8 mouse cellular contexts compared by ENCODE assay signal in the genomic region with DNA sequence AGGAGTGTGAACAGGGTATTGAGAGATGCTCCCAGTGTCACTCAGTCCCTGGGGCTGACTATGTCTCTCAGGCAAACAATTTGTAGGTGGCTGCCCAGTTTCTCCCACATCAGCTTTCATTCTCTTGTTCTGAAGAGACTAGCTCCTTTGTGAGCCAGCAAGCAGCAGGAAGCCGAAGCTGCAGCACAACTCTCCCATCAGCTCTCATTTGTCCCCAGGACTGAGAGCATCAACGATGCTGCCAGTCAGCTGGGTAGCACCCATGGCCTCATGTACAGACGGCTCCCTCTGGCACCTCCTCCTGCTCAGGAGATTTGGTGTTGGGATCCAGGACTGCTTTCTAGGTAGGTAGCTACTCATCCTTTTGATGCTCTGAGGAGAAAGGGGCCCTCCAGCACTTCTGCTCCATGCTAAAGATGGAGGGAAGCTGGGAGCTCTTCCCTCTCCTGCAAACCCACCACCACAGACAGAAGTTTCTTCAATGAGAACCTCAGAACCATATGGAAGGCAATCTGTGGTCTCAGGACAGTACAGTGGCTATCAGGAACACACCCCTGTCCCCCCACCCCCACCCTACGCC. TPM values are rescaled to one million over a fixed set of nuclear protein-coding genes. Genes with fewer than 3 reads are reported as not detected.
DNase-seq lines count a peak whose midpoint lies in the region; ATAC-seq and TF ChIP-seq lines count a peak whose summit lies in the region.

No protein-coding gene starts in this region.

- intact Hi-C loops in heart, postnatal 14 days (cut with DNase I), result no loop called here

- peak overlapping the region; percentile 84 for H3K4me3 ChIP-seq in heart, postnatal 0 days (ENCODE audit: low read depth, low read length)
- H3K4me3 ChIP-seq in intestine, embryonic 15.5 days (replicated peaks), result peak overlapping the region; percentile 63
- H3K4me3 ChIP-seq in neural tube, embryonic 15.5 days (replicated peaks), result peak overlapping the region; percentile 46

- H3K4me2 ChIP-seq in heart, postnatal 0 days (ENCODE audit: low read depth, low read length), result peak overlapping the region; percentile 87
- H3K4me2 ChIP-seq in intestine, embryonic 15.5 days (replicated peaks), result peak overlapping the region; percentile 92
- peak overlapping the region; percentile 81 for H3K4me2 ChIP-seq in neural tube, embryonic 15.5 days

- WGBS in heart, postnatal 0 days, result 24% methylated on average over 4 of the region's 4 CpGs
- 50% methylated on average over 4 of the region's 4 CpGs for WGBS in intestine, embryonic 15.5 days
- WGBS in neural tube, embryonic 15.5 days, result 32% methylated on average over 4 of the region's 4 CpGs

- H3K4me1 ChIP-seq in heart, postnatal 0 days (ENCODE audit: control insufficient read depth, insufficient read depth), result peaks cover 11% of the 10 kb centered on the region
- peaks cover 14% of the 10 kb centered on the region for H3K4me1 ChIP-seq in intestine, embryonic 15.5 days (replicated peaks)
- peaks cover 50% of the 10 kb centered on the region for H3K4me1 ChIP-seq in neural tube, embryonic 15.5 days

- 0 out of 2 replicates have a peak overlapping the region, but pooled peaks have one; percentile 73 for H3K27ac ChIP-seq in heart, postnatal 0 days (ENCODE audit: low read depth)
- H3K27ac ChIP-seq in intestine, embryonic 15.5 days, result peak overlapping the region; percentile 82
- peak overlapping the region; percentile 74 for H3K27ac ChIP-seq in neural tube, embryonic 15.5 days (replicated peaks)

- TF ChIP-seq CTCF in heart, postnatal 0 days (IDR thresholded peaks at IDR 0.05; ENCODE audit: low read depth), result no peak

- H3K9ac ChIP-seq in heart, postnatal 0 days (replicated peaks; ENCODE audit: low read depth, low read length), result peak overlapping the region; percentile 76; the same call in 1 of the 2 replicates
- H3K9ac ChIP-seq in intestine, embryonic 15.5 days, result peak overlapping the region; percentile 76
- H3K9ac ChIP-seq in neural tube, embryonic 15.5 days (replicated peaks), result peak overlapping the region; percentile 49

- no peaks in the 10 kb centered on the region for H3K9me3 ChIP-seq in heart, postnatal 0 days (replicated peaks; ENCODE audit: control insufficient read depth, low read length)
- no peaks in the 10 kb centered on the region for H3K9me3 ChIP-seq in intestine, embryonic 15.5 days
- H3K9me3 ChIP-seq in neural tube, embryonic 15.5 days (replicated peaks), result no peaks in the 10 kb centered on the region

- peaks cover 26% of the 10 kb centered on the region for H3K36me3 ChIP-seq in heart, postnatal 0 days (replicated peaks; ENCODE audit: control insufficient read depth, insufficient read depth, low read length)
- peaks cover 21% of the 10 kb centered on the region for H3K36me3 ChIP-seq in intestine, embryonic 15.5 days
- peaks cover 29% of the 10 kb centered on the region for H3K36me3 ChIP-seq in neural tube, embryonic 15.5 days

- ATAC-seq in heart, postnatal 0 days (ENCODE audit: insufficient read depth, low read depth), result no peak
- no peak for ATAC-seq in intestine, embryonic 15.5 days
- ATAC-seq in neural tube, embryonic 15.5 days (ENCODE audit: low FRiP score), result no peak

- DNase-seq in heart, postnatal 0 days (ENCODE audit: low spot score), result no peak
- no peak for DNase-seq in heart, postnatal 14 days
- peak; percentile 42 for DNase-seq in CD4-positive, CD25-positive, alpha-beta regulatory T cell, adult 2 months (ENCODE audit: low read depth, low spot score)
- DNase-seq in cerebellum, postnatal 10 days, result peak; percentile 52 to 57
- DNase-seq in embryo, embryonic 10 days (ENCODE audit: low spot score), result no peak
- DNase-seq in gastrocnemius, postnatal 10 days, result no peak

- no peaks in the 10 kb centered on the region for H3K27me3 ChIP-seq in heart, postnatal 0 days (ENCODE audit: control insufficient read depth, insufficient read depth, low read length)
- H3K27me3 ChIP-seq in intestine, embryonic 15.5 days (replicated peaks), result no peaks in the 10 kb centered on the region
- H3K27me3 ChIP-seq in neural tube, embryonic 15.5 days (replicated peaks), result peaks cover 21% of the 10 kb centered on the region; the same call in 1 of the 2 replicates

- TF ChIP-seq EP300 in heart, postnatal 0 days (IDR thresholded peaks at IDR 0.05; ENCODE audit: low read depth), result no peak

RNA-seq across cellular contexts. Expression of a gene that starts 22.7 kb away (rescaled TPM):
- total RNA-seq in heart, postnatal 0 days (2014; rRNA removed; ENCODE audit: low replicate concordance), result 6.1 and 7.9 TPM in 2 replicates
- 3.6 and 4.1 TPM in 2 replicates for polyA plus RNA-seq in heart, postnatal 0 days (2015; fragmentation: Nextera tagmentation; extraction: Ambion mirVana)
- 1 to 10 TPM; 2.4 to 2.5 TPM for total RNA-seq in heart, postnatal 14 days (2021)
- 13.4 and 13.9 TPM in 2 replicates for polyA plus RNA-seq in intestine, embryonic 15.5 days (2015; fragmentation: Nextera tagmentation; extraction: Ambion mirVana)
- polyA plus RNA-seq in neural tube, embryonic 15.5 days (2015; fragmentation: Nextera tagmentation; extraction: Ambion mirVana), result 16.0 and 16.9 TPM in 2 replicates
- 1 to 10 TPM; 2.6 to 3.3 TPM for total RNA-seq in gastrocnemius, postnatal 10 days (2021)

Comparison
In these comparisons a context has a peak if more than half of its experiments do, and no peak if none do; other contexts are left out.
1. DNase-seq: peak in CD4-positive, CD25-positive, alpha-beta regulatory T cell, adult 2 months (single experiment) and cerebellum, postnatal 10 days (2 of 2); none in heart, postnatal 0 days (single experiment), heart, postnatal 14 days (0 of 2), embryo, embryonic 10 days (single experiment) and gastrocnemius, postnatal 10 days (single experiment).
2. Peak in every context shown above with its lines, with median percentiles within 50 percentile points of each other: H3K27ac ChIP-seq, H3K4me2 ChIP-seq, H3K4me3 ChIP-seq and H3K9ac ChIP-seq.